Mouse (Mus musculus): ENCODE data around the gene Ly6g6e. TPM values are rescaled to one million over a fixed set of nuclear protein-coding genes. Genes with fewer than 3 reads are reported as not detected.

The Ly6g6e gene
- polyA plus RNA-seq, 1 experiment from 2014 or later, result 0.18 TPM

- no peaks in the 10 kb centered on the region for H3K27me3 ChIP-seq (ENCODE audit: insufficient read depth, poor library complexity, severe bottlenecking)
- no peak for DNase-seq (ENCODE audit: low spot score)
- no peaks in the 10 kb centered on the region for H3K9me3 ChIP-seq
- H3K27ac ChIP-seq, result no peak overlapping the region
- H3K36me3 ChIP-seq, result peaks cover 23% of the 10 kb centered on the region
- H3K4me1 ChIP-seq, result peaks cover 17% of the 10 kb centered on the region
- WGBS, result 45% methylated on average over 2 of the region's 2 CpGs
- H3K4me3 ChIP-seq, result no peak overlapping the region
These were observed 11.4 kb downstream of the Ly6g6e start for GRCm38 (mm10) chr17:35088151-35088550.

- peak within 1 kb of the TSS; percentile 99 for H3K27ac ChIP-seq
- H3K9me3 ChIP-seq, result no peaks in the 10 kb centered on the region
- peak; percentile 96 for DNase-seq (ENCODE audit: low spot score)
- H3K4me1 ChIP-seq, result peaks cover 17% of the 10 kb centered on the region
- H3K27me3 ChIP-seq (ENCODE audit: insufficient read depth, poor library complexity, severe bottlenecking), result no peaks in the 10 kb centered on the region
- H3K36me3 ChIP-seq, result peaks cover 31% of the 10 kb centered on the region
- peak within 1 kb of the TSS; percentile 82 for H3K4me3 ChIP-seq
- 3% methylated on average over 67 of the region's 67 CpGs for WGBS
These were observed 12.3 kb downstream of the Ly6g6e start, which contains the start of gene Abhd16a for GRCm38 (mm10) chr17:35088825-35089644. Abhd16a (plus strand) TSS chr17:35089263.

GRCm38 (mm10) chr17:35090166-35090932, 13.6 kb downstream of the Ly6g6e start:
- H3K36me3 ChIP-seq, result peaks cover 43% of the 10 kb centered on the region
- DNase-seq (ENCODE audit: low spot score), result no peak
- H3K9me3 ChIP-seq, result no peaks in the 10 kb centered on the region
- peak overlapping the region; percentile 82 for H3K4me3 ChIP-seq
- 65% methylated on average over 8 of the region's 8 CpGs for WGBS
- no peaks in the 10 kb centered on the region for H3K27me3 ChIP-seq (ENCODE audit: insufficient read depth, poor library complexity, severe bottlenecking)
- peak overlapping the region; percentile 99; the same call in 1 of the 2 replicates for H3K27ac ChIP-seq
- peaks cover 17% of the 10 kb centered on the region for H3K4me1 ChIP-seq

- Histone ChIP-seq H3K4me3 (no peak overlapping the region), H3K27ac (no peak overlapping the region), H3K4me1 (peaks cover 17% of the 10 kb centered on the region), H3K36me3 (peaks cover 65% of the 10 kb centered on the region), H3K9me3 (no peaks in the 10 kb centered on the region), H3K27me3 (ENCODE audit: insufficient read depth, poor library complexity, severe bottlenecking) (no peaks in the 10 kb centered on the region)
- 89% methylated on average over 14 of the region's 14 CpGs for WGBS
- no peak for DNase-seq (ENCODE audit: low spot score)
These were observed 15.9 kb downstream of the Ly6g6e start for GRCm38 (mm10) chr17:35092403-35093198.

GRCm38 (mm10) chr17:35094475-35095365, 18.0 kb downstream of the Ly6g6e start:
- Histone ChIP-seq H3K36me3 (peaks cover 82% of the 10 kb centered on the region), H3K4me3 (no peak overlapping the region), H3K4me1 (peaks cover 12% of the 10 kb centered on the region), H3K27me3 (ENCODE audit: insufficient read depth, poor library complexity, severe bottlenecking) (no peaks in the 10 kb centered on the region), H3K27ac (0 out of 2 replicates have a peak overlapping the region, but pooled peaks have one; percentile 6), H3K9me3 (no peaks in the 10 kb centered on the region)
- 81% methylated on average over 15 of the region's 15 CpGs for WGBS
- DNase-seq (ENCODE audit: low spot score), result no peak

GRCm38 (mm10) chr17:35096597-35096996, 19.9 kb downstream of the Ly6g6e start:
- peaks cover 93% of the 10 kb centered on the region for H3K36me3 ChIP-seq
- WGBS, result 90% methylated on average over 12 of the region's 12 CpGs

GRCm38 (mm10) chr17:35097164-35097655, 20.5 kb downstream of the Ly6g6e start:
- H3K4me1 ChIP-seq, result peaks cover 15% of the 10 kb centered on the region
- no peak for DNase-seq (ENCODE audit: low spot score)
- H3K36me3 ChIP-seq, result peaks cover 93% of the 10 kb centered on the region
- H3K27ac ChIP-seq, result no peak overlapping the region
- H3K4me3 ChIP-seq, result no peak overlapping the region
- H3K27me3 ChIP-seq (ENCODE audit: insufficient read depth, poor library complexity, severe bottlenecking), result no peaks in the 10 kb centered on the region
- WGBS, result 82% methylated on average over 12 of the region's 12 CpGs
- H3K9me3 ChIP-seq, result no peaks in the 10 kb centered on the region

More at GRCm38 (mm10) chr17:35096597-35096996, 19.9 kb downstream of the Ly6g6e start:
- no peaks in the 10 kb centered on the region for H3K27me3 ChIP-seq (ENCODE audit: insufficient read depth, poor library complexity, severe bottlenecking)
- H3K9me3 ChIP-seq, result no peaks in the 10 kb centered on the region
- H3K4me1 ChIP-seq, result peaks cover 13% of the 10 kb centered on the region
- H3K27ac ChIP-seq, result peak overlapping the region; percentile 23; the same call in 1 of the 2 replicates
- no peak overlapping the region for H3K4me3 ChIP-seq
- DNase-seq (ENCODE audit: low spot score), result no peak

- DNase-seq (ENCODE audit: low spot score), result no peak
- peaks cover 90% of the 10 kb centered on the region for H3K36me3 ChIP-seq
- peaks cover 31% of the 10 kb centered on the region for H3K4me1 ChIP-seq
- 63% methylated on average over 10 of the region's 10 CpGs for WGBS
- H3K27me3 ChIP-seq (ENCODE audit: insufficient read depth, poor library complexity, severe bottlenecking), result no peaks in the 10 kb centered on the region
- H3K9me3 ChIP-seq, result no peaks in the 10 kb centered on the region
- no peak overlapping the region for H3K4me3 ChIP-seq
- H3K27ac ChIP-seq, result peak overlapping the region; percentile 3; the same call in 1 of the 2 replicates
These were observed 23.6 kb downstream of the Ly6g6e start for GRCm38 (mm10) chr17:35100196-35100765.

- Histone ChIP-seq H3K4me3 (no peak overlapping the region), H3K27ac (no peak overlapping the region)
These were observed 24.5 kb downstream of the Ly6g6e start for GRCm38 (mm10) chr17:35101161-35101560.

GRCm38 (mm10) chr17:35102299-35102698, 25.6 kb downstream of the Ly6g6e start:
- Histone ChIP-seq H3K36me3 (peaks cover 71% of the 10 kb centered on the region), H3K4me1 (peaks cover 38% of the 10 kb centered on the region), H3K27me3 (ENCODE audit: insufficient read depth, poor library complexity, severe bottlenecking) (no peaks in the 10 kb centered on the region), H3K4me3 (no peak overlapping the region), H3K9me3 (no peaks in the 10 kb centered on the region), H3K27ac (peak overlapping the region; percentile 19; the same call in 1 of the 2 replicates)
- no peak for DNase-seq (ENCODE audit: low spot score)
- 81% methylated on average over 8 of the region's 8 CpGs for WGBS

More at GRCm38 (mm10) chr17:35101161-35101560, 24.5 kb downstream of the Ly6g6e start:
- no peaks in the 10 kb centered on the region for H3K27me3 ChIP-seq (ENCODE audit: insufficient read depth, poor library complexity, severe bottlenecking)
- no peak for DNase-seq (ENCODE audit: low spot score)
- no peaks in the 10 kb centered on the region for H3K9me3 ChIP-seq
- H3K36me3 ChIP-seq, result peaks cover 82% of the 10 kb centered on the region
- WGBS, result 85% methylated on average over 11 of the region's 11 CpGs
- H3K4me1 ChIP-seq, result peaks cover 36% of the 10 kb centered on the region

GRCm38 (mm10) chr17:35103221-35103690, 26.6 kb downstream of the Ly6g6e start:
- no peak overlapping the region for H3K27ac ChIP-seq
- no peak for DNase-seq (ENCODE audit: low spot score)
- peaks cover 38% of the 10 kb centered on the region for H3K4me1 ChIP-seq
- H3K36me3 ChIP-seq, result peaks cover 65% of the 10 kb centered on the region
- no peaks in the 10 kb centered on the region for H3K27me3 ChIP-seq (ENCODE audit: insufficient read depth, poor library complexity, severe bottlenecking)
- no peak overlapping the region for H3K4me3 ChIP-seq
- 64% methylated on average over 6 of the region's 6 CpGs for WGBS
- H3K9me3 ChIP-seq, result no peaks in the 10 kb centered on the region

Measured in heart, embryonic 10.5 days (tissue).